Mouse (Mus musculus): ENCODE results near the gene 1700029J07Rik.

GRCm38 (mm10) chr8:45917040-45917679, 57.9 kb downstream of the 1700029J07Rik start:
- TF ChIP-seq CTCF (IDR thresholded peaks at IDR 0.05; ENCODE audit: borderline replicate concordance, extremely low read depth, insufficient read depth, insufficient read length) (no peak), POLR2A (IDR thresholded peaks at IDR 0.05; ENCODE audit: borderline replicate concordance, extremely low read depth, insufficient read depth, insufficient read length, poor library complexity, severe bottlenecking) (no peak)

Data from brain, embryonic 14.5 days (tissue).